Comparison of ENCODE assay signal across 20 mouse cellular contexts in genomic region chr11:116650811-116651210, GRCm38 (mm10). TPM values are rescaled to one million over a fixed set of nuclear protein-coding genes. Genes with fewer than 3 reads are reported as not detected.
A peak's percentile ranks its signal among the peaks of the same experiment; 100 is the strongest.
DNase-seq lines count a peak whose midpoint lies in the region; ATAC-seq and TF ChIP-seq lines count a peak whose summit lies in the region.
"Had no signal": no experiment of that assay in that cellular context is flagged by ENCODE, and none has a peak within 500 bp of the region (broad histone marks: within the 10 kb centered on the region; RNA-seq: fewer than 3 reads in every experiment).

No protein-coding gene starts in this region.

- no peak for ATAC-seq in heart, embryonic 11.5 days (replicated peaks; ENCODE audit: insufficient number of reproducible peaks, low FRiP score, low TSS enrichment)
- ATAC-seq: activated CD4-positive, CD25-positive, alpha-beta regulatory T cell, adult 4 months; forebrain, embryonic 13.5 days; intestine, embryonic 16.5 days; Patski had no signal

- no peak for TF ChIP-seq EP300 in heart, adult 2 months (IDR thresholded peaks at IDR 0.05; ENCODE audit: insufficient read depth, low read depth, low read length)

- no peaks in the 10 kb centered on the region for H3K79me2 ChIP-seq in heart, adult 2 months (replicated peaks; ENCODE audit: control insufficient read depth, insufficient read depth, low read length)

- 77% methylated on average over 8 of the region's 8 CpGs for WGBS in heart, adult 2 months
- 79% methylated on average over 8 of the region's 8 CpGs for WGBS in heart, embryonic 11.5 days (ENCODE audit: insufficient replicate concordance)
- 90% methylated on average over 8 of the region's 8 CpGs for WGBS in midbrain, embryonic 10.5 days

- no peak overlapping the region for H3K4me2 ChIP-seq in heart, embryonic 11.5 days
- H3K4me2 ChIP-seq: embryonic facial prominence, embryonic 12.5 days; forebrain, embryonic 13.5 days; hindbrain, embryonic 14.5 days had no signal

- H3K9ac ChIP-seq in heart, adult 2 months (ENCODE audit: low read depth, low read length) = no peak overlapping the region; the same call in 1 of the 2 replicates
- H3K9ac ChIP-seq in heart, embryonic 11.5 days (ENCODE audit: low read depth, low read length) = no peak overlapping the region
- H3K9ac ChIP-seq: embryonic facial prominence, embryonic 12.5 days; forebrain, embryonic 13.5 days; hindbrain, embryonic 14.5 days had no signal

- peaks cover 7% of the 10 kb centered on the region for H3K4me1 ChIP-seq in heart, adult 2 months (ENCODE audit: control insufficient read depth, insufficient read depth, low read length)
- peaks cover 38% of the 10 kb centered on the region for H3K4me1 ChIP-seq in heart, embryonic 11.5 days (ENCODE audit: control insufficient read depth, insufficient read depth, low read length)
- no peaks in the 10 kb centered on the region for H3K4me1 ChIP-seq in brown adipose tissue, adult 24 weeks (ENCODE audit: control insufficient read depth, insufficient read depth, insufficient read length, low read length)
- peaks cover 65% of the 10 kb centered on the region for H3K4me1 ChIP-seq in midbrain, embryonic 10.5 days

- no peak for TF ChIP-seq CTCF in heart, adult 2 months (IDR thresholded peaks at IDR 0.05)

- intact Hi-C loops in heart, adult 2 months (cut with DNase I) = no loop called here

- peaks cover 3% of the 10 kb centered on the region; the same call in 1 of the 2 replicates for H3K27me3 ChIP-seq in heart, adult 2 months (ENCODE audit: control insufficient read depth, insufficient read depth, low read length)
- H3K27me3 ChIP-seq in heart, embryonic 11.5 days (ENCODE audit: control insufficient read depth, insufficient read depth, low read length) = peaks cover 47% of the 10 kb centered on the region
- H3K27me3 ChIP-seq in midbrain, embryonic 10.5 days (ENCODE audit: low read depth, poor library complexity, severe bottlenecking) = peaks cover 94% of the 10 kb centered on the region
- H3K27me3 ChIP-seq: Patski had no signal

- peak; percentile 44 for DNase-seq in cerebellum, adult 9-11 months
- DNase-seq in cerebellum, adult 8-10 months = no peak
- no peak for DNase-seq in heart, adult 2 months
- DNase-seq in midbrain, embryonic 10.5 days (ENCODE audit: low spot score) = no peak
- DNase-seq: adrenal gland, adult 2 months; adrenal gland, postnatal 36 days; cerebellum, adult 18-20 months; gastrocnemius, postnatal 10 days; heart, postnatal 10 days; kidney, adult 2 months had no signal

- H3K36me3 ChIP-seq in heart, adult 2 months (ENCODE audit: control insufficient read depth, insufficient read depth, low read length) = no peaks in the 10 kb centered on the region
- H3K36me3 ChIP-seq in heart, embryonic 11.5 days (ENCODE audit: control insufficient read depth, insufficient read depth, low read length) = no peaks in the 10 kb centered on the region
- no peaks in the 10 kb centered on the region for H3K36me3 ChIP-seq in midbrain, embryonic 10.5 days
- H3K36me3 ChIP-seq: embryonic facial prominence, embryonic 12.5 days had no signal

- TF ChIP-seq POLR2A in heart, adult 2 months (IDR thresholded peaks at IDR 0.05; ENCODE audit: insufficient read depth, low read depth, low read length) = no peak

- no peaks in the 10 kb centered on the region for H3K9me3 ChIP-seq in heart, embryonic 11.5 days (replicated peaks; ENCODE audit: control insufficient read depth, low read length)
- H3K9me3 ChIP-seq in midbrain, embryonic 10.5 days (replicated peaks) = no peaks in the 10 kb centered on the region
- H3K9me3 ChIP-seq: embryonic facial prominence, embryonic 12.5 days; forebrain, embryonic 13.5 days had no signal

- H3K4me3 ChIP-seq in heart, adult 2 months = no peak overlapping the region; the same call in 1 of the 2 replicates
- H3K4me3 ChIP-seq in heart, embryonic 11.5 days (ENCODE audit: low read depth, low read length) = no peak overlapping the region
- H3K4me3 ChIP-seq in brown adipose tissue, adult 24 weeks (ENCODE audit: insufficient read depth, low read depth, low read length) = peak overlapping the region; percentile 15
- no peak overlapping the region for H3K4me3 ChIP-seq in midbrain, embryonic 10.5 days
- H3K4me3 ChIP-seq: embryonic facial prominence, embryonic 12.5 days; forebrain, embryonic 13.5 days had no signal

- peak overlapping the region; percentile 66; the same call in 1 of the 2 replicates for H3K27ac ChIP-seq in heart, adult 2 months
- H3K27ac ChIP-seq in heart, embryonic 11.5 days (ENCODE audit: low read depth, low read length) = no peak overlapping the region
- no peak overlapping the region for H3K27ac ChIP-seq in brown adipose tissue, adult 24 weeks (replicated peaks; ENCODE audit: low read depth, low read length)
- H3K27ac ChIP-seq in midbrain, embryonic 10.5 days (replicated peaks) = no peak overlapping the region
- H3K27ac ChIP-seq: embryonic facial prominence, embryonic 12.5 days; forebrain, embryonic 13.5 days; hindbrain, embryonic 14.5 days had no signal

RNA-seq across cellular contexts. Expression of gene Prcd, which starts 2.5 kb away (rescaled TPM):
- 1 to 10 TPM; 1.1 to 1.3 TPM for total RNA-seq in heart, adult 2 months (2021)
- polyA plus RNA-seq in heart, adult 2 months (2012; rRNA removed) = 0.76 and 1.1 TPM in 2 replicates
- 0.35 and 0.92 TPM in 2 replicates for polyA plus RNA-seq in heart, embryonic 11.5 days (2014; fragmentation: Nextera tagmentation; extraction: Ambion mirVana)
- 1.5 TPM in 1 of 2 replicates, not detected in the other for polyA plus RNA-seq in brown adipose tissue, adult 24 weeks (2012; ENCODE audit: insufficient read depth, insufficient read length, missing spikeins)
- polyA plus RNA-seq in midbrain, embryonic 10.5 days (2016; fragmentation: Nextera tagmentation; extraction: Ambion mirVana) = 0.65 and 0.77 TPM in 2 replicates
- total RNA-seq: CH12.LX had no signal
- polyA plus RNA-seq: activated CD4-positive, CD25-positive, alpha-beta regulatory T cell, adult 4 months had no signal

RNA-seq across cellular contexts. Expression of gene Cygb, which starts 3.3 kb away (rescaled TPM):
- total RNA-seq in heart, adult 2 months (2021) = 10 to 100 TPM; 42.5 to 50.3 TPM
- polyA plus RNA-seq in heart, adult 2 months (2012; rRNA removed) = 55.0 and 66.1 TPM in 2 replicates
- 1.1 and 1.2 TPM in 2 replicates for polyA plus RNA-seq in heart, embryonic 11.5 days (2014; fragmentation: Nextera tagmentation; extraction: Ambion mirVana)
- 13.4 and 18.7 TPM in 2 replicates for polyA plus RNA-seq in brown adipose tissue, adult 24 weeks (2012; ENCODE audit: insufficient read depth, insufficient read length, missing spikeins)
- 2.5 and 2.8 TPM in 2 replicates for polyA plus RNA-seq in midbrain, embryonic 10.5 days (2016; fragmentation: Nextera tagmentation; extraction: Ambion mirVana)
- total RNA-seq: CH12.LX; hematopoietic stem cell, adult 5-6 weeks had no signal
- polyA plus RNA-seq: activated CD4-positive, CD25-positive, alpha-beta regulatory T cell, adult 4 months had no signal

RNA-seq across cellular contexts. Expression of gene Rhbdf2, which starts 24.0 kb away (rescaled TPM):
- total RNA-seq in heart, adult 2 months (2021) = 10 to 100 TPM; 10.8 to 11.2 TPM
- polyA plus RNA-seq in heart, adult 2 months (2012; rRNA removed) = 19.2 and 22.3 TPM in 2 replicates
- 5.0 and 6.0 TPM in 2 replicates for polyA plus RNA-seq in heart, embryonic 11.5 days (2014; fragmentation: Nextera tagmentation; extraction: Ambion mirVana)
- polyA plus RNA-seq in brown adipose tissue, adult 24 weeks (2012; ENCODE audit: insufficient read depth, insufficient read length, missing spikeins) = 4.4 and 8.2 TPM in 2 replicates
- polyA plus RNA-seq in midbrain, embryonic 10.5 days (2016; fragmentation: Nextera tagmentation; extraction: Ambion mirVana) = 2.5 and 3.3 TPM in 2 replicates
